Mouse (Mus musculus) midbrain, embryonic 12.5 days (tissue): ENCODE measurements around the gene Gkn2. TPM values are rescaled to one million over a fixed set of nuclear protein-coding genes. Genes with fewer than 3 reads are reported as not detected.

ENCODE experiments used
- ATAC-seq: fragments of 200-750 bp; cut with Nextera tagmentation; 2 replicates; pipeline ENCODE4 v1.8.0; 2017; ENCODE audit warnings: low read depth, moderate TSS enrichment, moderate library complexity; ENCODE audit not compliant: low FRiP score
- H3K27ac ChIP-seq: fragments of 300-500 bp; sonication (generic); replicated peaks from 2 replicates; pipeline ENCODE4 v1.5.1; 2016; ENCODE audit warnings: mild to moderate bottlenecking
- H3K27me3 ChIP-seq: fragments of 300-500 bp; sonication (generic); 2 replicates; pipeline ENCODE4 v1.6.1; 2016; ENCODE audit warnings: mild to moderate bottlenecking
- H3K36me3 ChIP-seq: fragments of 300-500 bp; sonication (generic); 2 replicates; pipeline ENCODE4 v1.6.1; 2016
- H3K4me1 ChIP-seq: fragments of 300-500 bp; sonication (generic); 2 replicates; pipeline ENCODE4 v1.6.1; 2016
- H3K4me2 ChIP-seq: fragments of 300-500 bp; sonication (generic); replicated peaks from 2 replicates; pipeline ENCODE4 v1.6.1; 2016; ENCODE audit warnings: mild to moderate bottlenecking, moderate library complexity
- H3K4me3 ChIP-seq: fragments of 300-500 bp; sonication (generic); 2 replicates; pipeline ENCODE4 v1.5.1; 2016; ENCODE audit warnings: mild to moderate bottlenecking
- H3K9ac ChIP-seq: fragments of 300-500 bp; sonication (generic); replicated peaks from 2 replicates; pipeline ENCODE4 v1.6.1; 2016; ENCODE audit warnings: mild to moderate bottlenecking, moderate library complexity
- H3K9me3 ChIP-seq: fragments of 300-500 bp; sonication (generic); 2 replicates; pipeline ENCODE4 v1.6.1; 2016; ENCODE audit warnings: mild to moderate bottlenecking
- WGBS: fragments of 180-500 bp; shearing (Covaris S2); methylation state at CpG from one replicate; pipeline ENCODE4 v1.1.7; 2016; 5-methylcytosine and 5-hydroxymethylcytosine counted together
- polyA plus RNA-seq: library from polyadenylated mRNA; unstranded; fragments of >200 nt; fragmentation: Nextera tagmentation; extraction: Ambion mirVana; gene quantifications from 2 replicates; pipeline ENCODE4 v1.2.1, GENCODE M21; 2016

Gene Gkn2
- polyA plus RNA-seq, 1 experiment from 2014 or later = not detected

GRCm38 (mm10) chr6:87383926-87384691 lies 11.0 kb downstream of the Gkn2 start:
- H3K4me2 ChIP-seq = peak overlapping the region; percentile 55
- no peak overlapping the region for H3K27ac ChIP-seq
- H3K4me1 ChIP-seq = peaks cover 13% of the 10 kb centered on the region; the same call in 1 of the 2 replicates
- no peaks in the 10 kb centered on the region for H3K36me3 ChIP-seq
- 0 out of 2 replicates have a peak overlapping the region, but pooled peaks have one; percentile 25 for H3K9ac ChIP-seq
- H3K27me3 ChIP-seq = peaks cover 30% of the 10 kb centered on the region
- peak overlapping the region; percentile 33 for H3K4me3 ChIP-seq
- 0 out of 2 replicates have a peak, but pooled peaks have one; percentile 47 for ATAC-seq
- 11% methylated on average over 24 of the region's 24 CpGs for WGBS
- H3K9me3 ChIP-seq = no peaks in the 10 kb centered on the region

- Histone ChIP-seq H3K27ac (no peak overlapping the region), H3K4me3 (no peak overlapping the region), H3K9ac (no peak overlapping the region), H3K9me3 (no peaks in the 10 kb centered on the region), H3K4me2 (no peak overlapping the region), H3K4me1 (peaks cover 20% of the 10 kb centered on the region; the same call in 1 of the 2 replicates), H3K36me3 (no peaks in the 10 kb centered on the region), H3K27me3 (peaks cover 30% of the 10 kb centered on the region)
- no peak for ATAC-seq
- 67% methylated on average over 6 of the region's 6 CpGs for WGBS
Observed at GRCm38 (mm10) chr6:87384761-87385160, 11.6 kb downstream of the Gkn2 start.

GRCm38 (mm10) chr6:87386203-87386602 lies 13.0 kb downstream of the Gkn2 start:
- Histone ChIP-seq H3K4me2 (no peak overlapping the region), H3K4me1 (peaks cover 20% of the 10 kb centered on the region; the same call in 1 of the 2 replicates), H3K4me3 (no peak overlapping the region), H3K9me3 (no peaks in the 10 kb centered on the region), H3K27me3 (peaks cover 30% of the 10 kb centered on the region), H3K36me3 (no peaks in the 10 kb centered on the region), H3K27ac (no peak overlapping the region), H3K9ac (no peak overlapping the region)
- 16% methylated on average over 7 of the region's 7 CpGs for WGBS
- no peak for ATAC-seq

GRCm38 (mm10) chr6:87386681-87387080 lies 13.5 kb downstream of the Gkn2 start:
- no peak overlapping the region for H3K27ac ChIP-seq
- H3K4me3 ChIP-seq = no peak overlapping the region
- no peak for ATAC-seq
- H3K4me2 ChIP-seq = no peak overlapping the region
- H3K36me3 ChIP-seq = no peaks in the 10 kb centered on the region
- no peaks in the 10 kb centered on the region for H3K9me3 ChIP-seq
- H3K4me1 ChIP-seq = peaks cover 20% of the 10 kb centered on the region; the same call in 1 of the 2 replicates
- peaks cover 30% of the 10 kb centered on the region for H3K27me3 ChIP-seq
- WGBS = 89% methylated on average over 10 of the region's 10 CpGs
- H3K9ac ChIP-seq = no peak overlapping the region

GRCm38 (mm10) chr6:87388877-87389276 lies 15.7 kb downstream of the Gkn2 start, which contains the start of gene Gkn3:
Gkn3 (minus strand) TSS chr6:87388935.
- Histone ChIP-seq H3K4me2 (no peak within 1 kb of the TSS), H3K4me3 (no peak within 1 kb of the TSS), H3K36me3 (no peaks in the 10 kb centered on the region), H3K9me3 (no peaks in the 10 kb centered on the region), H3K27me3 (peaks cover 15% of the 10 kb centered on the region; the same call in 1 of the 2 replicates), H3K27ac (no peak within 1 kb of the TSS), H3K9ac (no peak within 1 kb of the TSS), H3K4me1 (peaks cover 23% of the 10 kb centered on the region)
- no peak for ATAC-seq
- WGBS = 57% methylated on average over 7 of the region's 7 CpGs

- no peak overlapping the region for H3K27ac ChIP-seq
- ATAC-seq = no peak
Observed at GRCm38 (mm10) chr6:87389455-87389989, 16.4 kb downstream of the Gkn2 start.

GRCm38 (mm10) chr6:87393466-87394205 lies 20.5 kb downstream of the Gkn2 start:
- ATAC-seq = no peak
- WGBS = 74% methylated on average over 8 of the region's 8 CpGs
- H3K4me1 ChIP-seq = peaks cover 10% of the 10 kb centered on the region
- no peaks in the 10 kb centered on the region for H3K27me3 ChIP-seq
- no peaks in the 10 kb centered on the region for H3K36me3 ChIP-seq
- no peak overlapping the region for H3K4me3 ChIP-seq
- H3K27ac ChIP-seq = no peak overlapping the region
- no peaks in the 10 kb centered on the region for H3K9me3 ChIP-seq
- H3K4me2 ChIP-seq = no peak overlapping the region
- no peak overlapping the region for H3K9ac ChIP-seq

More at GRCm38 (mm10) chr6:87389455-87389989, 16.4 kb downstream of the Gkn2 start:
- no peaks in the 10 kb centered on the region for H3K9me3 ChIP-seq
- H3K4me2 ChIP-seq = no peak overlapping the region
- no peak overlapping the region for H3K9ac ChIP-seq
- H3K4me3 ChIP-seq = no peak overlapping the region
- H3K36me3 ChIP-seq = no peaks in the 10 kb centered on the region
- H3K4me1 ChIP-seq = peaks cover 18% of the 10 kb centered on the region
- peaks cover 14% of the 10 kb centered on the region; the same call in 1 of the 2 replicates for H3K27me3 ChIP-seq
- 27% methylated on average over 5 of the region's 5 CpGs for WGBS

GRCm38 (mm10) chr6:87394783-87395182 lies 21.6 kb downstream of the Gkn2 start:
- no peak overlapping the region for H3K4me2 ChIP-seq
- peaks cover 3% of the 10 kb centered on the region for H3K4me1 ChIP-seq
- H3K9me3 ChIP-seq = no peaks in the 10 kb centered on the region
- H3K36me3 ChIP-seq = no peaks in the 10 kb centered on the region
- no peaks in the 10 kb centered on the region for H3K27me3 ChIP-seq
- no peak overlapping the region for H3K9ac ChIP-seq
- no peak overlapping the region for H3K4me3 ChIP-seq
- ATAC-seq = no peak
- H3K27ac ChIP-seq = no peak overlapping the region
- WGBS = 88% methylated on average over 9 of the region's 9 CpGs

- no peaks in the 10 kb centered on the region for H3K4me1 ChIP-seq
- WGBS = 3% methylated on average over 5 of the region's 5 CpGs
- no peak overlapping the region for H3K9ac ChIP-seq
- no peak overlapping the region for H3K27ac ChIP-seq
- H3K27me3 ChIP-seq = no peaks in the 10 kb centered on the region
- no peaks in the 10 kb centered on the region for H3K36me3 ChIP-seq
- no peak overlapping the region for H3K4me3 ChIP-seq
- no peak overlapping the region for H3K4me2 ChIP-seq
- no peak for ATAC-seq
- H3K9me3 ChIP-seq = no peaks in the 10 kb centered on the region
Observed at GRCm38 (mm10) chr6:87399137-87399536, 26.0 kb downstream of the Gkn2 start.

- Histone ChIP-seq H3K27ac (no peak overlapping the region), H3K9ac (no peak overlapping the region), H3K4me2 (no peak overlapping the region), H3K4me1 (no peaks in the 10 kb centered on the region), H3K4me3 (no peak overlapping the region), H3K9me3 (no peaks in the 10 kb centered on the region), H3K27me3 (no peaks in the 10 kb centered on the region), H3K36me3 (no peaks in the 10 kb centered on the region)
- 53% methylated on average over 4 of the region's 4 CpGs for WGBS
- ATAC-seq = no peak
Observed at GRCm38 (mm10) chr6:87399886-87400566, 26.9 kb downstream of the Gkn2 start.

GRCm38 (mm10) chr6:87401456-87401855 lies 28.3 kb downstream of the Gkn2 start:
- Histone ChIP-seq H3K27me3 (no peaks in the 10 kb centered on the region), H3K4me2 (no peak overlapping the region), H3K9ac (no peak overlapping the region), H3K4me3 (no peak overlapping the region), H3K27ac (no peak overlapping the region), H3K4me1 (no peaks in the 10 kb centered on the region), H3K9me3 (no peaks in the 10 kb centered on the region), H3K36me3 (no peaks in the 10 kb centered on the region)
- 82% methylated on average over 6 of the region's 6 CpGs for WGBS
- ATAC-seq = no peak
